Mouse (Mus musculus) stomach, embryonic 14.5 days (tissue): Measurements from ENCODE around the gene U2af1. TPM values are rescaled to one million over a fixed set of nuclear protein-coding genes. Genes with fewer than 3 reads are reported as not detected.

Source experiments
- ATAC-seq: fragments of 200-750 bp; cut with Nextera tagmentation; 2 replicates; pipeline ENCODE4 v1.8.0; 2017; ENCODE audit warnings: low read depth, moderate TSS enrichment; ENCODE audit not compliant: insufficient number of reproducible peaks, insufficient read depth, low FRiP score
- H3K27ac ChIP-seq: fragments of 300-500 bp; sonication (generic); 2 replicates; pipeline ENCODE4 v1.5.1; 2014; ENCODE audit warnings: mild to moderate bottlenecking, low read length, moderate library complexity, mixed read lengths
- H3K27me3 ChIP-seq: fragments of 300-500 bp; sonication (generic); 2 replicates; pipeline ENCODE4 v1.6.1; 2014; ENCODE audit warnings: low read length, control low read depth, mixed read lengths; ENCODE audit not compliant: control insufficient read depth, insufficient read depth
- H3K36me3 ChIP-seq: fragments of 300-500 bp; sonication (generic); 2 replicates; pipeline ENCODE4 v1.6.1; 2014; ENCODE audit warnings: mild to moderate bottlenecking, control low read depth, low read length, moderate library complexity, mixed read lengths; ENCODE audit not compliant: control insufficient read depth, insufficient read depth
- H3K4me1 ChIP-seq: fragments of 300-500 bp; sonication (generic); 2 replicates; pipeline ENCODE4 v1.6.1; 2014; ENCODE audit warnings: low read length, control low read depth, mixed read lengths; ENCODE audit not compliant: control insufficient read depth, insufficient read depth
- H3K4me2 ChIP-seq: fragments of 300-500 bp; sonication (generic); replicated peaks from 2 replicates; pipeline ENCODE4 v1.6.1; 2014; ENCODE audit warnings: low read depth, low read length, control low read depth
- H3K4me3 ChIP-seq: fragments of 300-500 bp; sonication (generic); 2 replicates; pipeline ENCODE4 v1.5.1; 2014; ENCODE audit warnings: low read depth, low read length, control low read depth
- H3K9ac ChIP-seq: fragments of 300-500 bp; sonication (generic); replicated peaks from 2 replicates; pipeline ENCODE4 v1.6.1; 2014; ENCODE audit warnings: low read depth, mild to moderate bottlenecking, control low read depth, low read length, moderate library complexity, mixed read lengths
- H3K9me3 ChIP-seq: fragments of 300-500 bp; sonication (generic); 2 replicates; pipeline ENCODE4 v1.6.1; 2016; ENCODE audit warnings: low read depth, low read length, control low read depth; ENCODE audit not compliant: control insufficient read depth
- WGBS: fragments of 180-500 bp; shearing (Covaris S2); extraction: QIAGEN DNeasy Blood & Tissue Kit; methylation state at CpG from one replicate; pipeline ENCODE4 v1.1.7; 2014; 5-methylcytosine and 5-hydroxymethylcytosine counted together
- polyA plus RNA-seq: library from polyadenylated mRNA; unstranded; fragments of >200 nt; fragmentation: Nextera tagmentation; extraction: Ambion mirVana; gene quantifications from 2 replicates; pipeline ENCODE4 v1.2.1, GENCODE M21; 2014

Gene U2af1
- polyA plus RNA-seq, 1 experiment from 2014 or later: 165 TPM

DNA sequence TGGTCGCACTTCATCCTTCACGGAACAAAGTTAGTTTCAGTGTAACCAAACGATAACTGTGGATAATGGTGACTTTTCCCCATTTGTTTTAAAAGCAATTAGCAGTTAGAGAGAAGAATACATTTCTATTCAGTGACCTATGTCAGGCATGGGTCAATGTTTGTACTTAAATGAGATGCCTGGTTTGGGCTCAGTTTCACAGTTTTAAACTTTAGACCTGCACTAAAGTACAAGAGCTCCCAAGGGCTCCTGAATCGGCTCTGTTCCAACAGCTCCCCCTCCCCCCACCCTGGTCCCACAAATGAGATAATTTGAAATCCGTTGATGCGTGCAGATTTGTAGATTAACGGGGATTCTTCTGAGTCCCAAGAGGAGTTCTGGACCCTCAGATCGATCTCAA, 13.0 kb upstream of the U2af1 start:
- Histone ChIP-seq H3K36me3 (no peaks in the 10 kb centered on the region), H3K4me2 (no peak overlapping the region), H3K9ac (no peak overlapping the region), H3K9me3 (no peaks in the 10 kb centered on the region), H3K27ac (no peak overlapping the region), H3K27me3 (no peaks in the 10 kb centered on the region), H3K4me3 (no peak overlapping the region), H3K4me1 (0 out of 2 replicates have a peak, but pooled peaks cover 2% of the 10 kb centered on the region)
- no peak for ATAC-seq
- 77% methylated on average over 8 of the region's 8 CpGs for WGBS

GRCm38 (mm10) chr17:31670163-31670562, 11.5 kb upstream of the U2af1 start:
- Histone ChIP-seq H3K9ac (no peak overlapping the region), H3K4me2 (no peak overlapping the region), H3K9me3 (no peaks in the 10 kb centered on the region), H3K4me3 (no peak overlapping the region), H3K4me1 (0 out of 2 replicates have a peak, but pooled peaks cover 2% of the 10 kb centered on the region), H3K27me3 (no peaks in the 10 kb centered on the region), H3K36me3 (no peaks in the 10 kb centered on the region), H3K27ac (no peak overlapping the region)
- WGBS: 47% methylated on average over 11 of the region's 11 CpGs
- no peak for ATAC-seq

- 35% methylated on average over 9 of the region's 9 CpGs for WGBS
- no peaks in the 10 kb centered on the region for H3K27me3 ChIP-seq
- H3K4me3 ChIP-seq: no peak overlapping the region
- no peak overlapping the region for H3K9ac ChIP-seq
- no peak for ATAC-seq
- no peak overlapping the region for H3K4me2 ChIP-seq
- no peaks in the 10 kb centered on the region for H3K36me3 ChIP-seq
- no peaks in the 10 kb centered on the region for H3K4me1 ChIP-seq
- H3K27ac ChIP-seq: no peak overlapping the region
- H3K9me3 ChIP-seq: no peaks in the 10 kb centered on the region
These were observed 9.6 kb upstream of the U2af1 start for GRCm38 (mm10) chr17:31668306-31668705.

DNA sequence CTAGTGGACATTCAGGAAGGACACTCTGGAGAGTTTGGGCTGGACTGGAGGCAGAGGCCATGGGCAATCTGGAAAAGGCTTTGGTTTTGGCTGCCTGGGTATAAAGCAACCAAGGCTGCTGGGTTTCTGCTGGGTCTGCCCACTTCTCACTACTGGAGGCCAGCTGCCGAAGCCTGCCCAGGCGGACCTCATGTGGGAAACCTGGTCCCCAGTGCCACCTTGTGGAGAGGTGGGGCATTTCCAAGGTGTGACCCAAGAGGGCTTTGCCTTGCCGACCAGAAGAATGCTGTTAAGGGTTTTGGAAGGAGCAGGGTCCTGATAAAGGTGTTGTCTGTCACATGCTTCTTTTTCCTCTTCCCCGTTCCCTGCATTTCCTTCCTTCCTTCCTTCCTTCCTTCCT, 6.1 kb upstream of the U2af1 start:
- Histone ChIP-seq H3K4me2 (no peak overlapping the region), H3K27ac (no peak overlapping the region), H3K36me3 (no peaks in the 10 kb centered on the region), H3K4me3 (no peak overlapping the region), H3K27me3 (no peaks in the 10 kb centered on the region), H3K9me3 (no peaks in the 10 kb centered on the region), H3K4me1 (no peaks in the 10 kb centered on the region), H3K9ac (no peak overlapping the region)
- ATAC-seq: peak; percentile 85; the same call in 1 of the 2 replicates
- 9% methylated on average over 4 of the region's 4 CpGs for WGBS

GRCm38 (mm10) chr17:31662855-31663254, 4.2 kb upstream of the U2af1 start:
- H3K4me2 ChIP-seq: no peak overlapping the region
- no peak overlapping the region for H3K27ac ChIP-seq
- H3K4me3 ChIP-seq: no peak overlapping the region
- ATAC-seq: no peak
- H3K9ac ChIP-seq: no peak overlapping the region
- no peaks in the 10 kb centered on the region for H3K9me3 ChIP-seq
- no peaks in the 10 kb centered on the region for H3K27me3 ChIP-seq
- no peaks in the 10 kb centered on the region for H3K36me3 ChIP-seq
- no peaks in the 10 kb centered on the region; the same call in 1 of the 2 replicates for H3K4me1 ChIP-seq

DNA sequence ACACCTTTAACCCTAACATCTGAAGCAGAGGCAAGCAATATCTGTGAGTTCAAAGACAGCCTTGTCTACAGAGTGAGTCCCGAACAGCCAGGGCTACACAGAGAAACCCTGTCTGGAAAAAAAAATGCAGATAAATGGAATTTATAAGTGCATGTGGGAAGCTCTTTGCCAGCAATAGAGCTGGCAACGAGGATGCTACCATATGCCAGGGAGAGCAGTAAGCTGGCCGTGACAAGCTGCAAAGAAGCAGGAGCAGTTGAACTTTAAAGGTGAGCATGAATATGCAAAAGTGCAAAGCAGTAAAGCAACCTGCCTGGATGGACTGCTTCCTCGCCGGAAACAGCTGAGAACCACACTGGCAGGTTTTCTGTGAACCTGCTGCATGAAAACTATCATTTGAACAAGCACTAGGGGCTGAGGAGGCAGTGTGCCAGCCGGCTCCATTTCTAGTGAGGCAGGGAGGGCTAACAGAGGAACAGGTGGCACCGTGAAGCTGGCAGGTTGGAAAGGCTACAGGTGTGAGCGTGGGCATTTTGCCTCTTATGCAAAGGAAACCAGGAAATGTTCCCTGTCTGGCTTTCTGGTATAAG, 2.1 kb upstream of the U2af1 start:
- Histone ChIP-seq H3K4me2 (no peak overlapping the region), H3K4me3 (no peak overlapping the region), H3K4me1 (peaks cover 6% of the 10 kb centered on the region; the same call in 1 of the 2 replicates), H3K36me3 (peaks cover 4% of the 10 kb centered on the region), H3K9me3 (no peaks in the 10 kb centered on the region), H3K27me3 (no peaks in the 10 kb centered on the region), H3K27ac (no peak overlapping the region), H3K9ac (no peak overlapping the region)
- 75% methylated on average over 8 of the region's 8 CpGs for WGBS
- ATAC-seq: no peak

- H3K9me3 ChIP-seq: no peaks in the 10 kb centered on the region
- H3K9ac ChIP-seq: peak overlapping the region; percentile 97
- peaks cover 16% of the 10 kb centered on the region; the same call in 1 of the 2 replicates for H3K4me1 ChIP-seq
- ATAC-seq: no peak
- peak overlapping the region; percentile 78 for H3K4me2 ChIP-seq
- H3K36me3 ChIP-seq: peaks cover 27% of the 10 kb centered on the region
- H3K27ac ChIP-seq: peak overlapping the region; percentile 80
- peak overlapping the region; percentile 96 for H3K4me3 ChIP-seq
- WGBS: 0% methylated on average over 27 of the region's 27 CpGs
- H3K27me3 ChIP-seq: no peaks in the 10 kb centered on the region
These were observed 590 bp downstream of the U2af1 start for GRCm38 (mm10) chr17:31658136-31658467.

GRCm38 (mm10) chr17:31657141-31657983, 1.3 kb downstream of the U2af1 start:
- peak overlapping the region; percentile 78 for H3K4me2 ChIP-seq
- ATAC-seq: no peak
- peaks cover 16% of the 10 kb centered on the region; the same call in 1 of the 2 replicates for H3K4me1 ChIP-seq
- H3K36me3 ChIP-seq: peaks cover 35% of the 10 kb centered on the region
- peak overlapping the region; percentile 80; the same call in 1 of the 2 replicates for H3K27ac ChIP-seq
- H3K9me3 ChIP-seq: no peaks in the 10 kb centered on the region
- H3K9ac ChIP-seq: peak overlapping the region; percentile 97
- WGBS: 50% methylated on average over 12 of the region's 12 CpGs
- peak overlapping the region; percentile 96 for H3K4me3 ChIP-seq
- no peaks in the 10 kb centered on the region for H3K27me3 ChIP-seq
